Mouse (Mus musculus) neural tube, embryonic 14.5 days (tissue): ENCODE results near the gene Tnni3. TPM values are rescaled to one million over a fixed set of nuclear protein-coding genes. Genes with fewer than 3 reads are reported as not detected.

Experiments used
- ATAC-seq: fragments of 200-750 bp; cut with Nextera tagmentation; 2 replicates; pipeline ENCODE4 v1.8.0; 2017; ENCODE audit warnings: low read depth, mild to moderate bottlenecking, moderate TSS enrichment, moderate library complexity
- H3K27ac ChIP-seq: fragments of 300-500 bp; sonication (generic); 2 replicates; pipeline ENCODE4 v1.5.1; 2014; ENCODE audit warnings: low read depth, mild to moderate bottlenecking, control low read depth, low read length, moderate library complexity, mixed read lengths
- H3K27me3 ChIP-seq: fragments of 300-500 bp; sonication (generic); 2 replicates; pipeline ENCODE4 v1.6.1; 2014; ENCODE audit warnings: low read length; ENCODE audit not compliant: control insufficient read depth, insufficient read depth
- H3K36me3 ChIP-seq: fragments of 300-500 bp; sonication (generic); 2 replicates; pipeline ENCODE4 v1.6.1; 2014; ENCODE audit warnings: low read length, mixed read lengths; ENCODE audit not compliant: control insufficient read depth, insufficient read depth
- H3K4me1 ChIP-seq: fragments of 300-500 bp; sonication (generic); 2 replicates; pipeline ENCODE4 v1.6.1; 2014; ENCODE audit warnings: low read length; ENCODE audit not compliant: control insufficient read depth, insufficient read depth
- H3K4me2 ChIP-seq: fragments of 300-500 bp; sonication (generic); 2 replicates; pipeline ENCODE4 v1.6.1; 2014; ENCODE audit warnings: mild to moderate bottlenecking, low read depth, low read length, control low read depth
- H3K4me3 ChIP-seq: fragments of 300-500 bp; sonication (generic); 2 replicates; pipeline ENCODE4 v1.5.1; 2014; ENCODE audit warnings: low read depth, low read length, control low read depth, mixed read lengths
- H3K9ac ChIP-seq: fragments of 300-500 bp; sonication (generic); replicated peaks from 2 replicates; pipeline ENCODE4 v1.6.1; 2014; ENCODE audit warnings: low read depth, mild to moderate bottlenecking, control low read depth, low read length, mixed read lengths
- H3K9me3 ChIP-seq: fragments of 300-500 bp; sonication (generic); 2 replicates; pipeline ENCODE4 v1.6.1; 2016; ENCODE audit warnings: low read length; ENCODE audit not compliant: control insufficient read depth
- WGBS: fragments of 180-500 bp; shearing (Covaris S2); extraction: QIAGEN DNeasy Blood & Tissue Kit; methylation state at CpG from one replicate; pipeline ENCODE4 v1.1.7; 2014; 5-methylcytosine and 5-hydroxymethylcytosine counted together
- polyA plus RNA-seq: library from polyadenylated mRNA; unstranded; fragments of >200 nt; fragmentation: Nextera tagmentation; extraction: Ambion mirVana; gene quantifications from 2 replicates; pipeline ENCODE4 v1.2.1, GENCODE M21; 2014

Tnni3 gene
- polyA plus RNA-seq, 1 experiment from 2014 or later: 0.84 TPM

- Histone ChIP-seq H3K4me2 (no peak overlapping the region), H3K36me3 (no peaks in the 10 kb centered on the region), H3K27me3 (peaks cover 18% of the 10 kb centered on the region), H3K4me1 (peaks cover 8% of the 10 kb centered on the region), H3K9ac (no peak overlapping the region), H3K9me3 (no peaks in the 10 kb centered on the region), H3K4me3 (no peak overlapping the region), H3K27ac (no peak overlapping the region)
- 11% methylated on average over 18 of the region's 19 CpGs for whole genome bisulfite sequencing
- ATAC-seq: no peak
These were observed 50.1 kb downstream of the Tnni3 start for GRCm38 (mm10) chr7:4473940-4474339.

GRCm38 (mm10) chr7:4471179-4471555, 52.9 kb downstream of the Tnni3 start:
- Histone ChIP-seq H3K4me3 (peak overlapping the region; percentile 39), H3K4me1 (peaks cover 6% of the 10 kb centered on the region; the same call in 1 of the 2 replicates), H3K27ac (no peak overlapping the region), H3K9me3 (no peaks in the 10 kb centered on the region), H3K4me2 (peak overlapping the region; percentile 79), H3K27me3 (peaks cover 16% of the 10 kb centered on the region), H3K9ac (peak overlapping the region; percentile 46), H3K36me3 (no peaks in the 10 kb centered on the region)
- WGBS: 1% methylated on average over 24 of the region's 24 CpGs
- peak; percentile 88 for ATAC-seq

GRCm38 (mm10) chr7:4470275-4471178, 53.5 kb downstream of the Tnni3 start:
- ATAC-seq: peak; percentile 61
- peak overlapping the region; percentile 39 for H3K4me3 ChIP-seq
- no peak overlapping the region for H3K27ac ChIP-seq
- no peaks in the 10 kb centered on the region for H3K36me3 ChIP-seq
- WGBS: 3% methylated on average over 35 of the region's 35 CpGs
- no peaks in the 10 kb centered on the region for H3K9me3 ChIP-seq
- H3K9ac ChIP-seq: peak overlapping the region; percentile 46
- peaks cover 6% of the 10 kb centered on the region; the same call in 1 of the 2 replicates for H3K4me1 ChIP-seq
- peak overlapping the region; percentile 79 for H3K4me2 ChIP-seq
- H3K27me3 ChIP-seq: peaks cover 15% of the 10 kb centered on the region

Other genes starting within 250 kb of the Tnni3 start
- gene Ncr1, start 186.5 kb downstream of the Tnni3 start, polyA plus RNA-seq: not detected in 2 replicates
- gene Gp6, start 126.5 kb downstream of the Tnni3 start, polyA plus RNA-seq: not detected in 2 replicates
- 43.7 and 44.6 TPM in 2 replicates for gene Rdh13, start 78.6 kb downstream of the Tnni3 start, polyA plus RNA-seq
- gene Eps8l1, start 63.6 kb downstream of the Tnni3 start, polyA plus RNA-seq: 5.9 and 6.9 TPM in 2 replicates
- 48.6 and 52.4 TPM in 2 replicates for gene Ppp1r12c, start 22.5 kb downstream of the Tnni3 start, polyA plus RNA-seq
- gene Tnnt1, start 7.8 kb downstream of the Tnni3 start, polyA plus RNA-seq: 2.8 and 4.9 TPM in 2 replicates
- gene Dnaaf3, start 8.2 kb upstream of the Tnni3 start, polyA plus RNA-seq: 0.66 and 0.91 TPM in 2 replicates
- gene Syt5, start 23.3 kb upstream of the Tnni3 start, polyA plus RNA-seq: 71.5 and 79.9 TPM in 2 replicates
- gene Ptprh, start 79.8 kb upstream of the Tnni3 start, polyA plus RNA-seq: 0.20 and 0.22 TPM in 2 replicates
- 3.3 and 3.4 TPM in 2 replicates for gene Tmem86b, start 107.2 kb upstream of the Tnni3 start, polyA plus RNA-seq
- 6.1 and 10.9 TPM in 2 replicates for gene Ppp6r1, start 134.8 kb upstream of the Tnni3 start, polyA plus RNA-seq
- gene Hspbp1, start 160.8 kb upstream of the Tnni3 start, polyA plus RNA-seq: 141 and 143 TPM in 2 replicates
- 10.1 and 12.9 TPM in 2 replicates for gene Brsk1, start 166.4 kb upstream of the Tnni3 start, polyA plus RNA-seq
- 0.19 TPM in 2 replicates for gene Tmem150b, start 201.0 kb upstream of the Tnni3 start, polyA plus RNA-seq
- 50.9 and 64.8 TPM in 2 replicates for gene Kmt5c, start 215.9 kb upstream of the Tnni3 start, polyA plus RNA-seq
- 10.8 and 17.7 TPM in 2 replicates for gene Cox6b2, start 228.9 kb upstream of the Tnni3 start, polyA plus RNA-seq
- 0.13 TPM in 1 of 2 replicates, not detected in the other for gene Fam71e2, start 247.1 kb upstream of the Tnni3 start, polyA plus RNA-seq